Mouse (Mus musculus) olfactory bulb, adult 2 months (tissue): Measurements from ENCODE around the gene Tdrd9.

Experiments
- CTCF ChIP-seq: fragments of 200-500 bp; IDR thresholded peaks from 2 replicates; pipeline ENCODE4 v1.5.1; 2012; ENCODE audit warnings: low read depth, mild to moderate bottlenecking, low read length, moderate library complexity; ENCODE audit not compliant: insufficient read depth
- POLR2A ChIP-seq: fragments of 200-500 bp; IDR thresholded peaks from 2 replicates; pipeline ENCODE4 v1.6.1; 2012; ENCODE audit warnings: mild to moderate bottlenecking, low read depth, low read length, moderate library complexity; ENCODE audit not compliant: insufficient read depth

- TF ChIP-seq CTCF (no peak), POLR2A (no peak)
Observed at GRCm38 (mm10) chr12:111932513-111932912, 38.8 kb upstream of the Tdrd9 start.
